Mouse (Mus musculus) embryonic facial prominence, embryonic 11.5 days (tissue): ENCODE measurements around the gene Lsamp. TPM values are rescaled to one million over a fixed set of nuclear protein-coding genes. Genes with fewer than 3 reads are reported as not detected.

ENCODE experiments used
- ATAC-seq: fragments of 200-750 bp; cut with Nextera tagmentation; replicated peaks from 2 replicates; pipeline ENCODE4 v1.8.0; 2017; ENCODE audit warnings: low read depth; ENCODE audit not compliant: insufficient number of reproducible peaks, low FRiP score, low TSS enrichment
- DNase-seq: peaks from one replicate; pipeline ENCODE4 v3.0.0-alpha.2; 2015; ENCODE audit warnings: low spot score
- H3K27ac ChIP-seq: fragments of 300-500 bp; sonication (generic); replicated peaks from 2 replicates; pipeline ENCODE4 v1.5.1; 2014; ENCODE audit warnings: mild to moderate bottlenecking, low read depth, low read length, control low read depth
- H3K27me3 ChIP-seq: fragments of 300-500 bp; sonication (generic); 2 replicates; pipeline ENCODE4 v1.6.1; 2014; ENCODE audit warnings: mild to moderate bottlenecking, low read length, moderate library complexity, mixed read lengths; ENCODE audit not compliant: control insufficient read depth, insufficient read depth
- H3K36me3 ChIP-seq: fragments of 300-500 bp; sonication (generic); replicated peaks from 2 replicates; pipeline ENCODE4 v1.6.1; 2014; ENCODE audit warnings: low read depth, mild to moderate bottlenecking, low read length, moderate library complexity, mixed read lengths; ENCODE audit not compliant: control insufficient read depth, insufficient read depth
- H3K4me1 ChIP-seq: fragments of 300-500 bp; sonication (generic); 2 replicates; pipeline ENCODE4 v1.6.1; 2014; ENCODE audit warnings: low read length, mixed read lengths; ENCODE audit not compliant: control insufficient read depth, insufficient read depth
- H3K4me2 ChIP-seq: fragments of 300-500 bp; sonication (generic); 2 replicates; pipeline ENCODE4 v1.6.1; 2014; ENCODE audit warnings: low read depth, mild to moderate bottlenecking, control low read depth, low read length, moderate library complexity
- H3K4me3 ChIP-seq: fragments of 300-500 bp; sonication (generic); 2 replicates; pipeline ENCODE4 v1.5.1; 2014; ENCODE audit warnings: low read depth, low read length, control low read depth
- H3K9ac ChIP-seq: fragments of 300-500 bp; sonication (generic); replicated peaks from 2 replicates; pipeline ENCODE4 v1.6.1; 2014; ENCODE audit warnings: mild to moderate bottlenecking, control low read depth, low read length
- H3K9me3 ChIP-seq: fragments of 300-500 bp; sonication (generic); replicated peaks from 2 replicates; pipeline ENCODE4 v1.6.1; 2016; ENCODE audit warnings: mild to moderate bottlenecking, low read length, inconsistent platforms, mixed read lengths; ENCODE audit not compliant: control insufficient read depth
- WGBS: fragments of 180-500 bp; shearing (Covaris S2); extraction: QIAGEN DNeasy Blood & Tissue Kit; methylation state at CpG from one replicate; pipeline ENCODE4 v1.1.7; 2014; 5-methylcytosine and 5-hydroxymethylcytosine counted together
- polyA plus RNA-seq: library from polyadenylated mRNA; unstranded; fragments of >200 nt; fragmentation: Nextera tagmentation; extraction: Ambion mirVana; gene quantifications from 2 replicates; pipeline ENCODE4 v1.2.1, GENCODE M21; 2014

Gene Lsamp
- polyA plus RNA-seq, 1 experiment from 2014 or later: 5.7 TPM

DNA sequence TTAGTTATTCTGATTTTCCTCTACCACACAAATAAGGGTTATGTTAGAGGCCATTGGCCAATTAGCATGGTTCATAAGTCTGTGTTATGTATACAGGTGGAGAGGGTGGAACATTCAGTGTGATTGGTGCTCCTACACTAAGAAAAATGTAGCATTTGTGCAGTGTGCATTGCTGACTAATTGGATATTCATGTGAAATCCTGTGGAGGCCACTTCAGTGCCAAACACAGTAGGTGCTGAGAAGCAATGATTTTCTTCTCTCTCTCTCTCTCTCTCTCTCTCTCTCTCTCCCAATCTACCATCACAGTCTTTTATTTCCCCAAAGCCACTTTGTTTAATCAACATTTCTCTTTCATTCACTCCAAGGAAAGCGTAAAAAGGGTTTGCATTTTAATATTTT lies 387.1 kb downstream of the Lsamp start:
- Histone ChIP-seq H3K9me3 (no peaks in the 10 kb centered on the region), H3K4me2 (no peak overlapping the region), H3K4me3 (no peak overlapping the region), H3K9ac (no peak overlapping the region), H3K27ac (no peak overlapping the region), H3K36me3 (no peaks in the 10 kb centered on the region), H3K27me3 (no peaks in the 10 kb centered on the region), H3K4me1 (no peaks in the 10 kb centered on the region)
- no peak for DNase-seq
- no peak for ATAC-seq
- 83% methylated on average over 1 of the region's 1 CpGs for WGBS

GRCm38 (mm10) chr16:40375314-40375713 lies 391.2 kb downstream of the Lsamp start:
- no peak overlapping the region for H3K4me3 ChIP-seq
- no peaks in the 10 kb centered on the region for H3K36me3 ChIP-seq
- H3K9me3 ChIP-seq: no peaks in the 10 kb centered on the region
- 89% methylated on average over 4 of the region's 4 CpGs for WGBS
- no peak overlapping the region for H3K9ac ChIP-seq
- DNase-seq (no peak), ATAC-seq (no peak)
- no peak overlapping the region for H3K27ac ChIP-seq
- H3K27me3 ChIP-seq: no peaks in the 10 kb centered on the region
- H3K4me2 ChIP-seq: no peak overlapping the region
- no peaks in the 10 kb centered on the region for H3K4me1 ChIP-seq

DNA sequence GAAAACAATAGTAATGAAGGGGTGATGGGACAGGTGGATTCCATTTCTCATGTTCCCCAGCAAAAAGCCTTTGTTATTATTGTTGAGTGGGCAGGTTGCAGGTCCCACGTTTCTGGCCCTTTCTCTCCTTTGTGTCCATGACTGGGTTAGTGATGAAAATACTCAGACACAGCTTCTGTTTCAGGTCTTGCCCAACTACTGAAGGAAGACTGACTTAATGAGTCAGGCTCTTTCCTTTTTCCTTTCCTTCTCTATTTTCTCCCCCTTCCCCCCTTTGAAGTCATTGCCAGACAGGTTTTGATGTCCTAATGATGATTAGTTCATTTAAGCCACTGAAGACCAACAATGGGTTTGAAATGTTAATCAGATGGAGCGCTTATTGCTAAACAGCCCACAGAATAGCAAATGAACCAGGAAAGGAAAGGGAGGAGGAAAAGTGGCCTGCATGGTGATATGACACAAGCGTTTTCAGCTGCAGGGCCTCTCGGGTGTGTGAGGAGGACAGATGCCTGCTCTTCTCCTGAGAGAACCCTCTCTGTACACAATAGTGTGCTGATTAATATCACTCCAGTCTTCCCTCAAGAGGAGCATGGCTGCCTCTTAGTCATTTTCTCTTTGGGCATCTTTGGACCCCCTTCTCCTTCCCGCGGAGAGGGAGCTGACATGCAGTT lies 393.1 kb downstream of the Lsamp start:
- Histone ChIP-seq H3K36me3 (no peaks in the 10 kb centered on the region), H3K9me3 (no peaks in the 10 kb centered on the region), H3K4me1 (no peaks in the 10 kb centered on the region), H3K9ac (no peak overlapping the region), H3K27ac (no peak overlapping the region), H3K4me2 (no peak overlapping the region), H3K27me3 (no peaks in the 10 kb centered on the region), H3K4me3 (no peak overlapping the region)
- WGBS: 78% methylated on average over 6 of the region's 6 CpGs
- ATAC-seq (no peak), DNase-seq (no peak)

DNA sequence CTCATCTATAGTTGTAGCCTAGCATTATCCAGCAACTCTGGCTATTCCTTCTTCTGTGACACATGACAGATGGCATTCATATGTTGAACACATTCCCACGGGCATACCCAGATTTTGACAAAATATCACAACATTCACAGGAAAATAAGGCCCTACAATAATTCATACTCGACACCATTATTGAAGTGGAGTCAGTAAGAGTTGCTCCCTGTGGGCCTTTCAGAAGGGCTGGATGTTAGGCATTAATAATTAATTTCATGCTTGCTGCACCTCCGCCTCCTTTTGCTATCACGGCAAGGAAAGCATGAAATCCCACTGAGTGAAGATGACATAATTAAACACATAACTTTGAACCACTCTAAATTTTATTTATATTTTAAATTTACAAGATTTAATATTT lies 407.9 kb downstream of the Lsamp start:
- H3K27me3 ChIP-seq: no peaks in the 10 kb centered on the region
- no peaks in the 10 kb centered on the region for H3K36me3 ChIP-seq
- 68% methylated on average over 4 of the region's 4 CpGs for WGBS
- H3K4me1 ChIP-seq: no peaks in the 10 kb centered on the region
- ATAC-seq (no peak), DNase-seq (no peak)
- H3K4me2 ChIP-seq: no peak overlapping the region
- no peak overlapping the region for H3K9ac ChIP-seq
- H3K9me3 ChIP-seq: no peaks in the 10 kb centered on the region
- no peak overlapping the region for H3K27ac ChIP-seq
- no peak overlapping the region for H3K4me3 ChIP-seq

GRCm38 (mm10) chr16:40399531-40399930 lies 415.4 kb downstream of the Lsamp start:
- DNase-seq: no peak
- no peaks in the 10 kb centered on the region for H3K27me3 ChIP-seq
- ATAC-seq: no peak
- H3K9ac ChIP-seq: no peak overlapping the region
- H3K4me3 ChIP-seq: no peak overlapping the region
- WGBS: 87% methylated on average over 2 of the region's 2 CpGs
- H3K9me3 ChIP-seq: no peaks in the 10 kb centered on the region
- no peak overlapping the region for H3K27ac ChIP-seq
- no peaks in the 10 kb centered on the region for H3K4me1 ChIP-seq
- H3K4me2 ChIP-seq: no peak overlapping the region
- H3K36me3 ChIP-seq: no peaks in the 10 kb centered on the region

DNA sequence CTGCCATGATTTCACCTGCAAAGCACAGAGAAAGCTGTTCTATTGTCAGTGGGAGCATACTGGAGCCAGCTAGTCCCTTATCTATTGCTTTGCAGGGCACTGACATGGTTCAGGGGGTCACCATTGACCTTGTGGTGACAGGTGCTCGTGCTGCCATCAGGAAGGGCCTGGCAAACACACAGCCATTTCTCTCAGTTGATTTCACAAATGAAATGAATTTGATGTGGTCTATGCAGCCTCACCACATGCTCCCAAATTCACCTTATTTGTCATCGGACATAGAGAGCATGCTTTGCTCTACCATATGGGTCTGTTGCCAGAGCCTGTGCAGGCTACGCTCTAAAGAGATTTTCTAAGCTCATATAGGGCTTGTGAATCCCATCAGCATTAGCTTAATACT lies 450.1 kb downstream of the Lsamp start:
- H3K4me3 ChIP-seq: no peak overlapping the region
- no peaks in the 10 kb centered on the region for H3K4me1 ChIP-seq
- no peaks in the 10 kb centered on the region for H3K36me3 ChIP-seq
- no peak overlapping the region for H3K9ac ChIP-seq
- no peak overlapping the region for H3K4me2 ChIP-seq
- no peak for ATAC-seq
- 81% methylated on average over 3 of the region's 3 CpGs for WGBS
- no peak for DNase-seq
- H3K9me3 ChIP-seq: no peaks in the 10 kb centered on the region
- H3K27me3 ChIP-seq: no peaks in the 10 kb centered on the region
- no peak overlapping the region for H3K27ac ChIP-seq

- no peak overlapping the region for H3K27ac ChIP-seq
Observed at GRCm38 (mm10) chr16:40436415-40436814, 452.3 kb downstream of the Lsamp start.

GRCm38 (mm10) chr16:40437879-40438278 lies 453.7 kb downstream of the Lsamp start:
- H3K9me3 ChIP-seq: no peaks in the 10 kb centered on the region
- H3K36me3 ChIP-seq: no peaks in the 10 kb centered on the region
- H3K4me3 ChIP-seq: no peak overlapping the region
- no peaks in the 10 kb centered on the region for H3K27me3 ChIP-seq
- H3K27ac ChIP-seq: no peak overlapping the region
- no peak for DNase-seq
- 86% methylated on average over 10 of the region's 10 CpGs for WGBS
- no peak for ATAC-seq
- no peaks in the 10 kb centered on the region for H3K4me1 ChIP-seq
- no peak overlapping the region for H3K4me2 ChIP-seq
- no peak overlapping the region for H3K9ac ChIP-seq

More at GRCm38 (mm10) chr16:40436415-40436814, 452.3 kb downstream of the Lsamp start:
- H3K9ac ChIP-seq: no peak overlapping the region
- H3K4me3 ChIP-seq: no peak overlapping the region
- ATAC-seq: no peak
- peak; percentile 26 for DNase-seq
- no peaks in the 10 kb centered on the region for H3K9me3 ChIP-seq
- no peaks in the 10 kb centered on the region for H3K4me1 ChIP-seq
- 60% methylated on average over 6 of the region's 6 CpGs for WGBS
- no peak overlapping the region for H3K4me2 ChIP-seq
- H3K36me3 ChIP-seq: no peaks in the 10 kb centered on the region
- no peaks in the 10 kb centered on the region for H3K27me3 ChIP-seq
